Mouse (Mus musculus): ENCODE results near the gene Zfp629.

DNA sequence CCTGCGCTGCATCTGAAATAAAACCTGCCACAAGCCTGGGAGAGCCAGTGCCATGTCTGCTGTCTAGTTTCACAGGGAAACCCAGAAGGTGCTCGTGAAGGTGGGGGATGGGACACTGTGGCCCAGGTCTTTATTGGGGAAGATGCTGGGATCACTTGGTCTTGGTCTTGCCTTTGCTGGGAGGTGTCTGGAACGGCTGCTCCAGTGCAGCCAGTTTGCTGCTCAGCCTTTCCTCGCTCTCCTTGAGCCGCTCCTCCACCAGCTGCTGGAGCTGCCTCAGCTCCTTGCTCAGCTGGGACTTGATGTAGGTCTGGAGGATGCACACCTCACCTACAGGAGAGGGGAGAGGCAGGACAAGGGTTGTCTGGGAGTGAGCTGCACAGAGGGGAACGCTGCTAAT is 32.3 kb downstream of the Zfp629 start:
- TF ChIP-seq CTCF (IDR thresholded peaks at IDR 0.05; ENCODE audit: low read depth) (no peak), EP300 (IDR thresholded peaks at IDR 0.05; ENCODE audit: low read depth) (no peak)

All from heart, postnatal 0 days (tissue).